Comparison of ENCODE assay signal across 16 mouse cellular contexts in the genomic region with DNA sequence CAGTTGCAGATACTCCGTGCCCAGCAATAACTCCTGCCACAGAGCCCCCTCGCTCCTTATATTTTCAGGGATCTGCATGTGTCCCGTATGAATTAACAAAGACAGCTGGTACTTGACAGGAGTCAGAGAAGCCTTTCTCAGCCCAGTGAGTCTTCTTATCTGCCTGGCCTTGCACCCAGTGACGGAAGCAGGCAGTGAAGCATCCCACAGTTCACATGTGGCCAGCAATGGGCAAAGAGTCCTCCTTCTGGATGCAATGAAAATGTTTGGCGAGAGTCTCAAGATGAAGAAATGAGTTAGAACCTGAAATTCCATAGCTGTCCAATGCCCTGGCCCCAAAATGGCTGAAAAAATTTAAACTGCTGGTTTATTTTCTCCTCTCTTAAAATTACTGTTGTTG.
DNase-seq lines count a peak whose midpoint lies in the region; ATAC-seq lines count a peak whose summit lies in the region.
"Had no signal": no experiment of that assay in that cellular context is flagged by ENCODE, and none has a peak within 500 bp of the region (broad histone marks: within the 10 kb centered on the region; RNA-seq: fewer than 3 reads in every experiment).

No protein-coding gene starts in this region.

- DNase-seq in adrenal gland, postnatal 14 days = peak; percentile 39
- no peak for DNase-seq in adrenal gland, adult 8-10 months
- no peak for DNase-seq in kidney, adult 9 months
- DNase-seq in testis, postnatal 14 days (ENCODE audit: low spot score) = peak; percentile 6
- DNase-seq in testis, postnatal 10 days (ENCODE audit: low spot score) = no peak
- DNase-seq in right cerebral cortex, postnatal 14 days = no peak
- no peak for DNase-seq in cerebellum, postnatal 25 days
- DNase-seq: cerebellum, adult 11-12 months; cerebellum, postnatal 36 days; forebrain, postnatal 0 days had no signal

- ATAC-seq in kidney, embryonic 15.5 days (replicated peaks; ENCODE audit: low FRiP score) = no peak
- ATAC-seq: forebrain, postnatal 0 days had no signal

- WGBS in kidney, embryonic 15.5 days = 41% methylated on average over 5 of the region's 5 CpGs

- no peak overlapping the region for H3K4me2 ChIP-seq in kidney, embryonic 15.5 days
- H3K4me2 ChIP-seq: heart, embryonic 11.5 days; limb, embryonic 13.5 days; neural tube, embryonic 13.5 days had no signal

- H3K27ac ChIP-seq in kidney, embryonic 15.5 days = peak overlapping the region; percentile 34; the same call in 1 of the 2 replicates
- H3K27ac ChIP-seq: liver, embryonic 14.5 days; midbrain, embryonic 10.5 days; neural tube, embryonic 13.5 days had no signal

- peaks cover 31% of the 10 kb centered on the region for H3K4me1 ChIP-seq in kidney, embryonic 15.5 days
- H3K4me1 ChIP-seq: midbrain, embryonic 10.5 days had no signal

- no peak overlapping the region for H3K9ac ChIP-seq in kidney, embryonic 15.5 days
- H3K9ac ChIP-seq: forebrain, postnatal 0 days; limb, embryonic 13.5 days; liver, embryonic 14.5 days; neural tube, embryonic 13.5 days had no signal

- no peak overlapping the region for H3K4me3 ChIP-seq in kidney, embryonic 15.5 days (replicated peaks)
- H3K4me3 ChIP-seq: limb, embryonic 13.5 days; midbrain, embryonic 10.5 days; neural tube, embryonic 13.5 days had no signal

- no peaks in the 10 kb centered on the region for H3K9me3 ChIP-seq in kidney, embryonic 15.5 days (replicated peaks)
- H3K9me3 ChIP-seq: limb, embryonic 13.5 days; midbrain, embryonic 10.5 days; neural tube, embryonic 13.5 days had no signal

- H3K27me3 ChIP-seq in kidney, embryonic 15.5 days = no peaks in the 10 kb centered on the region
- H3K27me3 ChIP-seq: limb, embryonic 13.5 days; neural tube, embryonic 13.5 days had no signal

- H3K36me3 ChIP-seq in kidney, embryonic 15.5 days = no peaks in the 10 kb centered on the region
- H3K36me3 ChIP-seq: limb, embryonic 13.5 days; midbrain, embryonic 10.5 days; neural tube, embryonic 13.5 days had no signal

Comparison
In these comparisons a context has a peak if more than half of its experiments do, and no peak if none do; other contexts are left out.
1. DNase-seq: peak in adrenal gland, postnatal 14 days (single experiment) and testis, postnatal 14 days (single experiment); none in adrenal gland, adult 8-10 months (single experiment), kidney, adult 9 months (single experiment), testis, postnatal 10 days (single experiment), right cerebral cortex, postnatal 14 days (single experiment) and cerebellum, postnatal 25 days (0 of 2).